Mouse (Mus musculus): ENCODE measurements at regions not wholly inside any gene's neighbourhood (a gene's known extent, or its start where the extent isn't known, plus 50 kb on each side); places are given as distances from the start of the nearest gene placed in this dataset.

GRCm38 (mm10) chr6:22444220-22444619 lies 88.2 kb upstream of the Fam3c start:
- TF ChIP-seq CTCF (IDR thresholded peaks at IDR 0.05; ENCODE audit: control insufficient read depth, insufficient read depth, insufficient read length): no peak
- no peak for TF ChIP-seq CEBPB (IDR thresholded peaks at IDR 0.05; ENCODE audit: low read depth)

Data from C2C12 (cell line).